Mouse (Mus musculus) neural tube, embryonic 10.5 days (tissue): ENCODE data around the gene Bckdhb.
"Not testable (repeated sequence)": the region's sequence is repeated elsewhere in the genome, so short reads cannot be mapped to it uniquely, and the experiment has no call there.

Experiments
- DNase-seq: peaks from one replicate; pipeline ENCODE4 v3.0.0-alpha.2; 2017; ENCODE audit warnings: low spot score; ENCODE audit errors: extremely low spot score

Bckdhb gene

DNA sequence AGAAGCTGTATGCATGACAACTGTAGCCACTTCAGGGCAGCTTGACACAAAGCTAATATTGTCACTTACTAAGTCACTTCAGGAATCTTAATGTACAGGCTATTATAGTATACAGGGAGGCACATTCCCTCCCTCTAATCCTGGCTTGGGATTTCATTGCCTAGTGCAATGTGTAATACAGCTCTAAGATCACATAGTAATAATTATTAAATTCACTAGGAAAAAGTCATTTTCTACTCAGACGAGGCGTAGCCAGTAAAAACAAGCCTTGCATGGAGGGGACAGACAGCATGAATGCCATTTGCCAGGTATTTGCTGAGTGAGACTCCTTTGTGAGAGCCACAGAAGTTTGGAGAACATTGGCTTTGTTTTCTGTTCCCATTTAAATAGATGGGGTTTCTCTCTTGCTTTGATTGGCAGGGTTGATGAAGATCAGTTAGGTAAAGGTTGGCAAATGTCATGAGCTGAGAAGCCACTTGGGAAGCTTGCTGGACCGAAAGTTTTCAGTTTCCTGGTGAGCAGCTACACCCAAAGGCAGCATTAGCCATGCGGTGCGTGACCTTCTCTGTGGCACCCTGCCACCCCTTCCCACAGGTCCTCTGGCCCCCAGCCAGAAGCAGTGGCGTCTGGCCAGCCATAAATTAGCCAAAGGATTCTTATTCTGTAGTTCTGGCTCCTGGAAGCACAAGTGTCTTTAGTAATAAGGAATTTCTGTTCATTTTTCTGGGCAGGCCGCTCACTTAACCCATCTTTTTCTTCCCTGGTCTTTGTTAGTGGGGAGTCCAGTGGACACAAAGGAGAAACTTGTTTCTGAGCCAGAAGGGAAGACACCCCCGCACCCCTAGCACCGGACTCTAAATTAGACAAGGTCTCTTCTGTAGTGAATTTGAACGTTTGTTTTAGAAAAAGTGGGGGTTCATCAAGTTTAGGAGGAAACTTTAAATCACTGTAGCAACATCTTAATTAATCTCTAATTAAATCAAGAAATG, 37.4 kb downstream of the Bckdhb start:
- no peak for DNase-seq

DNA sequence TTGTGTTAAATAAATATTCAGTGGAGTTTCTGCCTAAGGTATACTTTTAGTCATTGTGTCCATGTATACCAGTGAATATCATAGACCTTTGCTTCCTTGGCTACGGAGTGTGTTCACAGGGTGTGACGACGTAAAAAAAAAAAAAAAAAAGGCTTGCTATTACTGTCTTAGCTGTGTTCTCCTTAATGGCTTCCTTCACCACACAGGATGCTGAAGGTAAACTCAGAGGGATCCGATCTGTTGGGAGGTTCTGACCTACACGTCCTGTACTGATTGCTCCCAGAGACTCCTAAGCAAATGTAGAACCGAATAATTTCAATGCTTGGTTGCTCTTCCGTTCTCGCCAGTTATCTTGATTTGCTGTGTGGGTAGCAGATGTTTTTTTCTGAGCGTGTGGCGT, 38.4 kb downstream of the Bckdhb start:
- no peak for DNase-seq

DNA sequence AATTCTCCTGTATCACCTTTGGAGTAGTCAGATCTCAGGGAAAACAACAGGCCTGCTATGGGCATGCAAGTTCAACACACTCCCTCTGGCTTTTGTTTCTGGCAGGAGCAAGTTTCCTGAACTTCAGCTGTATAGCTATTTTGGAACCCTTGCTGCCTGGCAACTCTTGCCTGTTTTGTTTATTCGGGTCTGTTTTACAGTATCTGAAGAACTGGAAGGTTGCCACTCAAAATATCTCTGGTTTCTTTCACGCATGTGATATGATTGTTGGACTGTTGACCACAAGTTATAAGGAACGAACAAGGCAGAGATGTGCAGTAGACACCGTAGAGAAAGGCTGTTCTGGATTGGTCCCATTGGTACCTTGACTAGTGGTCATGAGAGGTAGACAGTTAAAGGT, 39.4 kb downstream of the Bckdhb start:
- DNase-seq = no peak

DNA sequence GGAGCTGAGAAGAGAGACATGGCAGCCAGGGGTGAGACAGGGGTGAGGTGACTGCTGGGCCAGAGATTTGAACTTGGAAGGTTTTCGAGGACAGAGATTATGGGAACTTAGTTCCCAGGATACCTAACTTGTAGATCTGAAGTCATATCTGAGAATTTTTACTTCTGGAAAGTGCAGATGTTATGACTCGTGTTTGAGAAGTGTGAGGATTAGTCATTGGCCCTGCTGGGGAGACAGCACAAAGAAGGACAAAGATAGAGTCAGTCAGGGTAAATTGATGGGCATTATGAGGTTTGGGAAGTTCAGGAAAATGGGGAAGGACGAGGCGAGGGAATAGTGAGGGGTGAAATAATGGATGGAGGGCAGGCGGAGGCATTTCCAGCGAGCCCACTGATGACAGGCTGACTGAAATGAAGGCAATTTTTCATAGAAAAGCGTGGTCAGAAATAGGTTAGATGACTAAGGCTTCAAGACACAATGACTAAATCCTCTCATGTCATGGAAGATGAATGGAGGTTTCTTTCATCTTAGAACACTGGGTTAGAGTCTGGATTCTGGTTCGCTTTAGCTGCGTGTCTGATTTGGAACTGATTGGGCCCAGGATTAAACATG, 42.6 kb downstream of the Bckdhb start:
- DNase-seq = no peak

DNA sequence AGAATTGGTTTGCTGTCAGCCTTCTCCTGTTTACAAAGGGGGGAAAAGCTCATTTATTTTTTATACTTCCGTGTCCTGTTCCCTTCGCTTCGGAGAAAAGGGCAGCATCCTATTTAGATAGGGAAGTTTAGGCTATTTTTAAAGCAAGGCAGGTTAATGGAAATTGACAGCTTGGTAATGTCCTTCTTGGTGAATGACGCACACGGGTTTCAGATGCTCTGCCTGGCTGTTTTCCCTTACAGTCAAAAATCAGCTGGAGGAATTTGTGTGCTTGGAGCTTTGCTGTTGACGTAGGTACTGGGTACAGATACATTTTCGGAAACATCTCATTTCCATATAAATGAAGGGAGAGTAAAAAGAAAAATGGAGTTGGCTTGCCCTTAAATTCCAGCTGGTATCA, 44.4 kb downstream of the Bckdhb start:
- no peak for DNase-seq

DNA sequence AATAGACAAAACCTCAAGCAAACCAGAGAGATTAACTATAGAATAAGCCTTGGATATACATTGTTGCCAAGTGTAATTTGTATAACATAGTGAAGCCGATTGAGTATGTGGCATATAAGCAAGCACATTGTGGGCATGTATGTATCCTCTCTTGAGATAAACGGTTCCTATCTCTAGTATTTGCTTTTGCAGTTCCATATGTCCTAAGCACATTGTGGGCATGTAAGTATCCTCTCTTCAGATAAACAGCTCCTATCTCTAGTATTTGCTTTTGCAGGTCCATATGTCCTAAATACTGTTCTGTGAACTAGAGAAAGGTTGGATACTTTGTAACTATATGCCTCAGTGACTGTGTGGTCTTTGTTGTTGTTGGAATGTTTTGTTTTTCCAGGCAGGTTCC, 48.5 kb downstream of the Bckdhb start:
- no peak for DNase-seq

DNA sequence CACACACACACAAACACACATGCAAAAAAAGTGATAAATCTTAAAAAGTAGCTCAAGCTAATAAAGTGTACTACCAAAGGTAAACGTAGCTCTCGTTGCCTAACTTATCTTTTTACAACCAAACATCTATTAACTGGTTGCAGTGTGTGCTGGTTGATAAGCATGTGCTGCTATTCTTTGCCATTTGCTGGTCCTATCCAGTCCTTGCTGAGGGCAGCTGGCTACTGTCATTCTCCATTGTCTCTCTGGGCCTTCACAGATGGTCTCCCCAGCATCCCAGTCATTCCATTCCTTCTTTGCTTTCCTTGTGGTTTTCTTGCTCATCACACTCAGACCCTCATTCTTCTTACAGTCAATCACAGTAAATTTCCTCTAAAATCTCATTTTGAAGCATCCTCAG, 50.9 kb downstream of the Bckdhb start:
- no peak for DNase-seq

DNA sequence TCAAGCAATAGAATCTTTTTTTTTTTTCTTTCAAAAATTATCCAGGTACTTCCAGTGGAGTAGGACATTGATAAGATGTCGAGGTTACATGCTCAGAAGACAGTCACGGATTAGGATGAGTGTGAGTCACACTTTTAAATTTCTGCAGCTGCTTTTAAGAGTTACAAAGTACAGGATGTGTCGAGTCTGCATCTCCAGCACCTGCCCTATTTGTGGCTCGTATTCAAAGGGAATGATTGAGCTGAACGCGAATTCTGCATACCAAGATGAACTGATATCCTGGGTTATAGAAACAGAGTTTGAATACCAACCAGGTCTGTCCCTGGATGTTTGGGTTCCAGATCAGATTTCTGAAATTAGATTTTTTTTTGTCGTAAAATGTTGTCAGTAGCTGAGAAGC, 56.3 kb downstream of the Bckdhb start:
- DNase-seq = no peak

DNA sequence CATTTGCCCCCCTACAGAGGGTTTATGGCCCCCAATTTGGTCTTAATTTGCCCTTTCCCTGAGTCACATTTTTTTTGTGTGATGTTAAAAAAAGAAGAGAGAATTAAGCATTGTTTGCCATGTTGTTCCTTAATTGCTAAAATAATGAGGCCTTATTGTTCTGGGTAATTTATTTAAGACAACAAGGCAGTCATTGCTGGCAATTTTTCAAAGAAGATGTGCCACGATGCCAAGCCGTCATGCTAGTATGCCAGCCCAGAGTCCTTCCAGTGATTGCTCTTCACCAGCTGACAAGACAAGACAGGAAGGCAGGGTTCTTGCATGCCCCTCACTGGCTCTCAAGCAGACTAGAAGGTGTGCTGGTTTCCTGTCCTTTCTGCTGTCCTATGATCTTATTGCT, 84.0 kb downstream of the Bckdhb start:
- no peak for DNase-seq

DNA sequence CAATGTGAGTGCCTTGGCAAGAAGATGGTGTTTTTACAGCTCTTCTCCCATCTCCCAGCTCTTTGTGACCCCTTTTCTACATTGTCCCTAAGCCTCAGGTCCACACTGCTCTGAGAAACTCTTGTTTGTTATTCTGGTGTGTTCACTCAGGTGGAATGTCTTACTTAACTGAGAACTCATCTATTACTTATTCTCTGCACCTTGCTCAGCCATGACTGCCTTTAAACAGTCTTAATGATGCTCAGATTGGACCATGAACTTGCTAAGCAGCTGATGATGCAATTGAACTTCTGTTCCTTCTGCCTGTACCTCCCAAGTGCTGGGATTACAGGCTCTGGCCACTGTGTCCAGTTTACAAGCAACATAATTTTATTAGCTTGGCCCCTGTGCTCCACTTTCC, 86.2 kb downstream of the Bckdhb start:
- DNase-seq = no peak

DNA sequence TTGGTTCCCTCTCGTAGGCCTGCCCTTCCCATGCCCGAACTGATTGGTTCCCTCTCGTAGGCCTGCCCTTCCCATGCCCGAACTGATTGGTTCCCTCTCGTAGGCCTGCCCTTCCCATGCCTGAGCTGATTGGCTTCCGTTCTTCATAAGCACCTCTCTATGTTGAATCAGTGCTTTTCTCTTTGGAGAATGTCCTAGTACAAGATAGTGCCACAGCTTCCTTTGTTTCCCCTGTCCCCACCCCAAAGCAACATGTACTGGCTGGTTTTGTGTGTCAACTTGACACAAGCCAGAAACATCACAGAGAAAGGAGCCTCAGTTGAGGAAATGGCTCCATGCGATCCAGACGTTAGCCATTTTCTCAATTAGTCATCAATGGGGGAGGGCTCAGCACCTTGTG, 93.2 kb downstream of the Bckdhb start:
- not testable (repeated sequence) for DNase-seq

DNA sequence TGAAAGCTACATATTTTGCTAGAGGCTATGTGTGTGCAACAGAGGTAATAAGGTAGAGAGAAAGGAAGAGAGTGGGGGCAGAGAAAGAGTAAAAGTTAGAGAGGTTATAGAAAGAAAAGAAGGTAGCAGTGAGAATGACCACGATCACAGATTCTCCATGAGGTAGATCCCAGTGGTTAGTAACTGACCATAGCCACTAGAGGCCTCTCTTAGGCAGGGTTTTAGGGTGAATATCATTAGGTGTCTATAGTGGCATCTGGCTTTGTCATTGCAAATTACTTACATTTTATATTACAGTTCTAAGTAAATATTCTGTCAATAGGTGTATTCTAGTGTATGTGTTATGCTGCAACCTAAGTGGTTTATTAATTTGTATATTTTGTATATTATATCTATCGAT, 94.7 kb downstream of the Bckdhb start:
- DNase-seq = no peak

DNA sequence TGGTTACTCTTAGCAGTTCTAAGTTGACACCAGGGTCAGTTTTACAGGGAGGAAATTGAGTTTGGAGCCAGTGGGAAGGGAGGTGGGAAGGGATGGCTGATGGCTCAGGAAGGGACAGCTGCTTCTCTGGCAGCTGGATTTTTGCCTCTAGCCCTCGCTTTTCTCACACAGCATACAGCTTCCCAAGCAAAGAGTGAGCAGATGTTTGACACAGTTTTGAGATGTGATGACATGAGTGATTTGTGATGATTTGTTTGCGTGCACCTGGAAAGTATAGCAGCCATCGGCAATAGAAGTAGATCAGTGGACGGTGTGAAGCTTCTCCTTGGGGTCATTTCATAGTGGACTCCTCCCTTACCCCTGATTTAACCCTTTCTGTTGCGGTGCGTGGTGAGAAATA, 96.2 kb downstream of the Bckdhb start:
- DNase-seq = no peak

DNA sequence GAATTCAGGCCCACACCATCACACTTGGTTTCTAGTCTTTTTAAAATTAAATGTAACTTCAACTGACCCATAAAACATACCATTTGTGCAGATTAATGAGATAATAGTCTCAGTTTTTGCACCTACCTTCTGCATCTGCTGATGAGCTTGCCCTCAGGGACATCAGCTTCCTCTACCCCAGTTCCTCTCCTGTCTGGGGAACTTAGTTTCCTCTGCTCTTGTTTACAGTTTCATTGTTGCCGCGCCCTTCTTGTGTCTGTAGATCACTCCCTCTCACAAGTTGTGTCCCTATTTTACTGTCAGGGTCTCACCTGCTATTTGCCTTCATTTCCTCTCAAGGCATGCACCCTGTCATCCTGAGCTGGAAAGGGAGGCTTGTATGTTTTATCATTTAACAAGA, 103.2 kb downstream of the Bckdhb start:
- no peak for DNase-seq

DNA sequence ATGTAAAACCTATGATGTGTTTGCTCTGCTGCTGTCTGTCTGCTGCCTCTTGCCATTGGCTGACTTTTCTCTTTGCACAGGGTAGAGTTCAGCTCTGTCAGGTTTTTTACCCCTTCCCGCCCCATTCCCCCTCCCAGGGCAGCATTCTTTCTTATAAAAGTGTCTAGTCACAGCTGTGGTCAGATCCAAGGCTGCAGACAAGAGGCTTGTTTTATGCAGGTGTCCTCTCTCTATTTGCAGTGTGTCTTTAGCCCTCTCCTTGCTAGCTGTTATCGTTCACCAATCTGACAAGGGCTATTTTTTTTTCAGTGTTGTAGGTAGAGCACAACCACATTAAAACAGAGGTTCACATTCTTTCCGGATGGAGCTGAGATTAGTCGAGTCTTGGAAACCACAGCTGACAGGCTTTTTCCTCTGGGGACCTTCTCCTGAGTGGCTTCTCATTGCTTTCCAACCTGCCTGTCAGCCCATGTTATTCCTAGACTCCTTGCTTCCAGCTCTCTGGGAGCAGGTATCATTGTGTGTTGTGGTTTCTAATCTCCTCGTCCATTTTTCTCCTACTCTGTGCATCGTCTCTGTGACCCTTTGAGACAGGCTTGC, 105.8 kb downstream of the Bckdhb start:
- DNase-seq = no peak

DNA sequence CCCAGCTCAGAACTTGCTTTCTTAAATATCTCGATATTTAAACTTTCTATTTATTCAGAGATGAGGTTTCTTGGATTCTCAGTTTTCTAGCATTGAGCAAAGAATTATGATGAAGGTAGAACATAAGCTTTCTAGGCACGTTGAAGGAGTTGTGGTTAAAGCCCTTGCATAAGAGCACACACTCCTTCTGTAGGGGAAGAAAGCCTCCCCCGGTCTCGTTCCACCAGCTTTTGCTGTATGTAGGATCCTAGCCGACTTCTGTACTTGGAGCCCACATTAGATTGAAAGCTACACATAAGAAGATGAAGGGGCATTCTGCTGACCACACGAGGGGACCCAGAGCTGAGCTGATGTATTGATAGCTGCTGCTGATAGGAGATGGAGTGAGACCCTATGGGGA, 106.5 kb downstream of the Bckdhb start:
- DNase-seq = no peak

DNA sequence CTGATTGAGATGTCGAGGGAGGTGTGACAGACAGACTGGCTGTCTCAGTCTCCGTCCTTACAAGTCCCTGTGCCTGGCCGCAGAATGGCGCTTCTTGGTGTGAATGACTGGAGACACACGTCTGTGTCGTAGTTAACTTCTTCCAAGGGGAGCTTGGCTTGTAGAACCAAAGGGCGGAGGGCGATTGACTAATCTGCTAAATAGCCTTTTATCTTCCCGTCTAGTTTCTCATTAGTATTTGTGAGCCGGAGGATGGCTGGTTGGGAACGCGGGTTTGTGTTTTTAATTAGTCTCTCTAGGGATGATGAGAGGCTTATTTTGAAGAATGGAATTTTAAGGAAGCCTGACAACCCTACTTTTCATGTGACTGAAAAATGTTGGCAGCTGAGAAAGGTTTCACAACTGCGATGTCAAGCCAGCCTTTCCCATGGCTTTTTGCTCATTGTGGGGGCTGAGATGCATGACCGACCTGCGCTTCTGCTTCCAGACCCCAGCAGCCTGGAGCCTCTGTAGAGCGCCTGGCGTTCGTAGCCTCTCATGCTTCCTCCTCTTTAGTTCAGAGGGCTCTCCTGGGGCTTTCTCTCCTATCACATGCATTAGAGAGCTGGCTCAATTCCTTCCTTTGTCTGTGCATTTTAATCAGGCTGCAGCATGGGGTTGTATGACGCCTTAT, 107.9 kb downstream of the Bckdhb start:
- no peak for DNase-seq

DNA sequence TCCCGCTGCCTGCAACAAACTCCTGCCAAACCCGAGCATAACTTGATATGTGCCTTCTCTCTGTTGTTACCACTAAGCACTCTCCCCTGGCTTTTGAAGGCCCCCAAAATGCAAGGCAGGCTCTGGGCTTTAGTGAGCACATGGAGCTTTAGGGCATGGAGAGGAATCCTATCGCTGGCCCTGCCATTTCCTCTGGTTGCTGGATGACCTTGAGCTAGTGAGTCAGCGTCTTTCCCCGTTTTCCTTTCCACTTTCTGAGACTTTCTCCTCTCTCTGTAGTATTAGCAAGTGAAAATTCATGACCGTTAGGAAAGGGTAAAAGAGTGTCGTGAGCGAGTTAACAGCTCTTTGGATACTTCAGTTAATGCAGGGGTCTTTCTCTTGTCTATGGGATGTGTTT, 111.1 kb downstream of the Bckdhb start:
- no peak for DNase-seq

DNA sequence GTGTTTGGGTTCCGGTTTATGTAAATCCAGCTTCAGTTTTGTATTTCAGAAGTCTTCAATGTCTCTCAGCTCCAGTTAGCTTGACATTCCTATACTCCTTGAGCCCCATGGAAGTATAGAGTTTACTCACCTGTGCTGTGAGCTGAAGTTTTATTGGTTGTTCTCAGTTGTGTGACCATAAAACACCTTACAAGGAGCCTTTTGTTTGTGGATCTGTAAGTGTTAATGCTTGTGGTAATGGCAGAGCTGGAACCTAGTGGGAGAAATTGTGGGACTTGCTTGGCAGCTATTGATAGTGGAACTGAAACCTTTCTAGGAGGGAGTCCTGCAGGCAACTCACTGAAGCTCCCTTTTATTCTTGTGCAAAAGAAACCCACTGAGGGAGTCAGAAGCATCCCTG, 112.3 kb downstream of the Bckdhb start:
- no peak for DNase-seq

DNA sequence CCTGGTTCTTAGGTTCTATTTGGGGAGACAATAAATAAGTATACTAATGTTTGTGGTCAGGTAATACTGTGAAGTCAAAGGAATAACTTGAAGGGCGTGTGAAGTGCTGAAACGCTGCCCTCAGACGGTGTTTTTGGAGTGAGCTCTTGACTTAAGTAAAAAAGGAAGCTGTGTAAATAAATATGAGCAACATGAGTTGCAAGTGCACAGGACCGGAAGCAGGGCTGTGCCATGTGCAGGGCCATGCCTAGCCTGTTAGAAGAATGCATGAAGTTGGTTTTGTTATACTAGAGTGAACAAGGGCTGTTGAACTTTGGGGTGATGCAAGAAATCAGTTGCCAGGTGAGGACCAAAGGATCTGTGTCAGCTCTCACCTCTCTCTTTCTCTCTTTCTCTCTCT, 114.0 kb downstream of the Bckdhb start:
- DNase-seq = no peak

DNA sequence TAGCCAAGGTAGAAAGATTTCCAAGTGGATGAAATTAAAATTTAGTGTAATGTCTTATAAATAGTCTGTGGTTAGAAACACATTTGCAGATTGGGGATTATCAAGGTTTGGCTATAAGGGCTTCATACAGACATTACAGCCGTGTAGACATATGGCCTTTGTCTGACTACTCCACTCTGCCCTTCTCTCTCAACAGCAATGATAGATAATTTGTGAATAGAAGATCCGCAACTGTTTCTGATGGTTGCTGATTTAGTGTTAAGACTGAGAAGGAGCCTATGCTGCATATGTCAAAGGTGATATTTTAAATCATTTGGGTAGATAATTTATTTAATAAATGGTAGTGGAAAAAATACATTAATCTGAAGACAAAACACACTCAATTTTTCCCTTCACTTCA, 115.4 kb downstream of the Bckdhb start:
- no peak for DNase-seq
